Mouse (Mus musculus) E14TG2a.4 (cell line): ENCODE results near the gene Pakap.

Experiments
- H3K27me3 ChIP-seq: 2 replicates; pipeline ENCODE4 v1.6.1; 2014; ENCODE audit warnings: low read length, control low read depth; ENCODE audit not compliant: insufficient read depth
- H3K36me3 ChIP-seq: 2 replicates; pipeline ENCODE4 v1.6.1; 2014; ENCODE audit warnings: low read length, control low read depth; ENCODE audit not compliant: insufficient read depth
- H3K4me1 ChIP-seq: replicated peaks from 2 replicates; pipeline ENCODE4 v1.6.1; 2014; ENCODE audit warnings: low read depth, low read length, control low read depth
- H3K4me3 ChIP-seq: replicated peaks from 2 replicates; pipeline ENCODE4 v1.5.1; 2014; ENCODE audit warnings: mild to moderate bottlenecking, low read length
- H3K9me3 ChIP-seq: 2 replicates; pipeline ENCODE4 v1.6.1; 2014; ENCODE audit warnings: low read length, control low read depth
- CTCF ChIP-seq: conservative IDR thresholded peaks from 2 replicates; pipeline ENCODE4 v1.5.1; 2014; ENCODE audit warnings: low read length
- NANOG ChIP-seq: IDR thresholded peaks from 2 replicates; pipeline ENCODE4 v1.6.1; 2014; ENCODE audit warnings: borderline replicate concordance, low read length, mixed read lengths
- POU5F1 ChIP-seq: IDR thresholded peaks from 2 replicates; pipeline ENCODE4 v1.6.1; 2014; ENCODE audit warnings: low read length, borderline replicate concordance

Gene Pakap

GRCm38 (mm10) chr4:57889773-57890172, 321.8 kb downstream of the Pakap start:
- H3K27me3 ChIP-seq = no peaks in the 10 kb centered on the region
- peaks cover 50% of the 10 kb centered on the region for H3K36me3 ChIP-seq
- peaks cover 45% of the 10 kb centered on the region for H3K9me3 ChIP-seq
- peaks cover 12% of the 10 kb centered on the region; the same call in 1 of the 2 replicates for H3K4me1 ChIP-seq
- no peak for TF ChIP-seq CTCF
- no peak for TF ChIP-seq POU5F1
- no peak overlapping the region for H3K4me3 ChIP-seq

GRCm38 (mm10) chr4:57892001-57892586, 324.1 kb downstream of the Pakap start:
- Histone ChIP-seq H3K4me1 (peaks cover 12% of the 10 kb centered on the region; the same call in 1 of the 2 replicates), H3K4me3 (no peak overlapping the region), H3K27me3 (no peaks in the 10 kb centered on the region), H3K36me3 (peaks cover 31% of the 10 kb centered on the region), H3K9me3 (peaks cover 22% of the 10 kb centered on the region)
- TF ChIP-seq NANOG (no peak), POU5F1 (no peak), CTCF (no peak)

GRCm38 (mm10) chr4:57895140-57895539, 327.2 kb downstream of the Pakap start:
- TF ChIP-seq CTCF = no peak
- no peak for TF ChIP-seq NANOG
- no peak for TF ChIP-seq POU5F1
- peaks cover 12% of the 10 kb centered on the region; the same call in 1 of the 2 replicates for H3K4me1 ChIP-seq
- H3K4me3 ChIP-seq = no peak overlapping the region
- H3K27me3 ChIP-seq = no peaks in the 10 kb centered on the region
- peaks cover 7% of the 10 kb centered on the region for H3K9me3 ChIP-seq
- peaks cover 17% of the 10 kb centered on the region for H3K36me3 ChIP-seq

- Histone ChIP-seq H3K27me3 (no peaks in the 10 kb centered on the region), H3K4me1 (peaks cover 11% of the 10 kb centered on the region; the same call in 1 of the 2 replicates), H3K36me3 (peaks cover 17% of the 10 kb centered on the region), H3K9me3 (peaks cover 7% of the 10 kb centered on the region), H3K4me3 (no peak overlapping the region)
- TF ChIP-seq POU5F1 (no peak), NANOG (no peak), CTCF (no peak)
Measured at GRCm38 (mm10) chr4:57895902-57896301, 327.9 kb downstream of the Pakap start.

- Histone ChIP-seq H3K27me3 (no peaks in the 10 kb centered on the region), H3K4me1 (peaks cover 6% of the 10 kb centered on the region; the same call in 1 of the 2 replicates), H3K9me3 (peaks cover 7% of the 10 kb centered on the region), H3K4me3 (no peak overlapping the region), H3K36me3 (peaks cover 17% of the 10 kb centered on the region)
- no peak for TF ChIP-seq NANOG
- TF ChIP-seq CTCF = no peak
- no peak for TF ChIP-seq POU5F1
Measured at GRCm38 (mm10) chr4:57896631-57897030, 328.7 kb downstream of the Pakap start.

GRCm38 (mm10) chr4:57901210-57901609, 333.2 kb downstream of the Pakap start:
- Histone ChIP-seq H3K36me3 (no peaks in the 10 kb centered on the region), H3K27me3 (0 out of 2 replicates have a peak, but pooled peaks cover 2% of the 10 kb centered on the region), H3K4me1 (peaks cover 31% of the 10 kb centered on the region)

GRCm38 (mm10) chr4:57902619-57903018, 334.6 kb downstream of the Pakap start:
- Histone ChIP-seq H3K27me3 (0 out of 2 replicates have a peak, but pooled peaks cover 2% of the 10 kb centered on the region), H3K9me3 (peaks cover 7% of the 10 kb centered on the region), H3K36me3 (no peaks in the 10 kb centered on the region)

More at GRCm38 (mm10) chr4:57901210-57901609, 333.2 kb downstream of the Pakap start:
- Histone ChIP-seq H3K9me3 (peaks cover 7% of the 10 kb centered on the region), H3K4me3 (no peak overlapping the region)
- TF ChIP-seq POU5F1 (no peak), CTCF (peak; percentile 64)

GRCm38 (mm10) chr4:57904211-57904610, 336.2 kb downstream of the Pakap start:
- Histone ChIP-seq H3K4me1 (peaks cover 39% of the 10 kb centered on the region), H3K36me3 (no peaks in the 10 kb centered on the region), H3K27me3 (0 out of 2 replicates have a peak, but pooled peaks cover 2% of the 10 kb centered on the region), H3K9me3 (no peaks in the 10 kb centered on the region), H3K4me3 (no peak overlapping the region)
- no peak for TF ChIP-seq NANOG
- TF ChIP-seq CTCF = peak; percentile 93

More at GRCm38 (mm10) chr4:57902619-57903018, 334.6 kb downstream of the Pakap start:
- TF ChIP-seq POU5F1 (no peak), CTCF (no peak), NANOG (no peak)
- Histone ChIP-seq H3K4me1 (peaks cover 31% of the 10 kb centered on the region), H3K4me3 (no peak overlapping the region)

- H3K27me3 ChIP-seq = 0 out of 2 replicates have a peak, but pooled peaks cover 2% of the 10 kb centered on the region
- H3K36me3 ChIP-seq = no peaks in the 10 kb centered on the region
- peaks cover 39% of the 10 kb centered on the region for H3K4me1 ChIP-seq
- TF ChIP-seq CTCF (no peak), NANOG (no peak), POU5F1 (no peak)
- H3K9me3 ChIP-seq = no peaks in the 10 kb centered on the region
- H3K4me3 ChIP-seq = no peak overlapping the region
Measured at GRCm38 (mm10) chr4:57904638-57905037, 336.7 kb downstream of the Pakap start.
